Comparison of ENCODE assay signal across 8 mouse cellular contexts in the genomic region with DNA sequence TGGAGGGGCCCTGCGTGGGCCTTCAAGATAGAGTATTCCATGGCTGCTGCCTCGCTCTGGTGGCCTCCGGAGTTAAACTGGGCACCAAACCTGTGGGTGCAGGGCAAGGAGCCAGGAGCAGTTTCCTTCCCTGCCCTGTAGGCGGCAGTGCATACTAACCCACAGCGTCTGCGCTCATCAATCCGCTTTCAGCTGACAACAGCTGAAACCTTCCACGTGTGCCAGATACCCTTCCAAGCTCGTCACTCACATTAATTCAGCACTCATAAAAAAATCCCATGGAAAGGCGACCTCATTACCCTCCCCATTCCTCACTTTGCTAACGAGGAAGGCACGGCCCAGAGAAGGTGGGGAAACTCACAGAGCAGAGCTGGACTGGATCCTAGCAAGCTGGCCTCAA. TPM values are rescaled to one million over a fixed set of nuclear protein-coding genes. Genes with fewer than 3 reads are reported as not detected.
DNase-seq lines count a peak whose midpoint lies in the region; TF ChIP-seq lines count a peak whose summit lies in the region.

No protein-coding gene starts in this region.

- DNase-seq in 3134 (ENCODE audit: extremely low read depth, insufficient read length, low spot score), result peak; percentile 49
- DNase-seq in ES-E14 (ENCODE audit: low read depth, low spot score), result peak; percentile 52
- DNase-seq in cerebellum, adult 9-10 months, result peak; percentile 87
- DNase-seq in frontal cortex, postnatal 25 days (ENCODE audit: low spot score in 2 of 2), result peak; percentile 62 to 63
- peak; percentile 86 for DNase-seq in kidney, adult 18-20 months
- peak; percentile 84 for DNase-seq in left cerebral cortex, postnatal 4 days
- peak; percentile 16 to 46 for DNase-seq in natural killer cell, adult 2 months (ENCODE audit: low spot score in 2 of 2)
- DNase-seq in thymus, postnatal 0 days (ENCODE audit: low spot score), result peak; percentile 71

- peak overlapping the region; percentile 24 to 43; a peak in 3 of 4 replicates for H3K4me3 ChIP-seq in ES-E14 (ENCODE audit: insufficient read depth in 1 of 2, low read depth in 1 of 2, low read length in 2 of 2, poor library complexity in 1 of 2, severe bottlenecking in 1 of 2)

- in situ Hi-C loops in ES-E14 (cut with MboI; ENCODE audit: low sequenced_read_pairs in 2 of 2, unreplicated experiment in 2 of 2), result loop anchor here in 1 of 2 experiments (10.0 kb wide), 2 partner anchors 137 to 603 kb away; no protein-coding TSS in a partner anchor

- H3K9me3 ChIP-seq in ES-E14 (ENCODE audit: control insufficient read depth, insufficient read depth, low read depth, low read length), result no peaks in the 10 kb centered on the region

- no peaks in the 10 kb centered on the region for H3K36me3 ChIP-seq in ES-E14 (ENCODE audit: control insufficient read depth, insufficient read depth, low read length, poor library complexity, severe bottlenecking)

- intact Hi-C loops in left cerebral cortex, postnatal 4 days (cut with DNase I), result loop anchor here (5.0 to 10.0 kb wide), 2 partner anchors 139 to 293 kb away; partner anchors contain the start of gene Vstm2l

- H3K27ac ChIP-seq in ES-E14 (ENCODE audit: insufficient read depth, low read depth, low read length, poor library complexity, severe bottlenecking), result no peak overlapping the region

- peaks cover 0 to 4% of the 10 kb centered on the region in 2 experiments; a peak in 1 of 4 replicates for H3K4me1 ChIP-seq in ES-E14 (ENCODE audit: control insufficient read depth in 2 of 2, insufficient read depth in 2 of 2, low read length in 2 of 2, poor library complexity in 1 of 2)

- H3K9ac ChIP-seq in ES-E14 (ENCODE audit: insufficient read depth, low read depth, low read length, poor library complexity, severe bottlenecking), result 0 out of 2 replicates have a peak overlapping the region, but pooled peaks have one; percentile 31

TF ChIP-seq in ES-E14, 5 proteins besides CTCF, POLR2A, EP300 and RAD21:
- TF ChIP-seq ZNF384 (IDR thresholded peaks at IDR 0.05; ENCODE audit: low read depth, low read length) (no peak), MAFK (IDR thresholded peaks at IDR 0.05; ENCODE audit: insufficient read depth, low read depth, low read length) (0 out of 2 replicates have a peak, but pooled peaks have one; percentile 19), HCFC1 (IDR thresholded peaks at IDR 0.05; ENCODE audit: borderline replicate concordance, insufficient read depth, low read length) (no peak), CHD2 (IDR thresholded peaks at IDR 0.05; ENCODE audit: low read depth, low read length) (no peak), ZC3H11A (IDR thresholded peaks at IDR 0.05; ENCODE audit: borderline replicate concordance, low read depth, low read length) (no peak)
TF ChIP-seq in ES-E14: peak in this region for 1.

RNA-seq across cellular contexts. Expression of gene D630003M21Rik, which starts 21.2 kb away (rescaled TPM):
- 0.63 and 0.89 TPM in 2 replicates for total RNA-seq in ES-E14 (2012; rRNA removed)
- total RNA-seq in left cerebral cortex, postnatal 4 days (2021), result 1 to 10 TPM; 3.1 TPM
- 0.35 and 0.47 TPM in 2 replicates for polyA plus RNA-seq in thymus, postnatal 0 days (2015; fragmentation: Nextera tagmentation; extraction: Ambion mirVana)

RNA-seq across cellular contexts. Expression of gene Bpi, which starts 50.0 kb away (rescaled TPM):
- 0.16 and 0.31 TPM in 2 replicates for total RNA-seq in ES-E14 (2012; rRNA removed)
- not detected for total RNA-seq in left cerebral cortex, postnatal 4 days (2021)
- 0.08 TPM in 1 of 2 replicates, not detected in the other for polyA plus RNA-seq in thymus, postnatal 0 days (2015; fragmentation: Nextera tagmentation; extraction: Ambion mirVana)

Comparison
In these comparisons a context has a peak if more than half of its experiments do, and no peak if none do; other contexts are left out.
1. DNase-seq: peak in every context shown above with its lines; median percentile 87 in cerebellum, adult 9-10 months; 86 in kidney, adult 18-20 months; 84 in left cerebral cortex, postnatal 4 days; 71 in thymus, postnatal 0 days; 62 in frontal cortex, postnatal 25 days; 52 in ES-E14; 49 in 3134; 31 in natural killer cell, adult 2 months.